Mouse (Mus musculus) T-cell, adult 2 months (primary cell): Measurements from ENCODE around the gene Rasd2.

ENCODE experiments used
- DNase-seq: peaks from one replicate; pipeline ENCODE4 v3.0.0; 2022; ENCODE audit warnings: low spot score

Rasd2 gene

DNA sequence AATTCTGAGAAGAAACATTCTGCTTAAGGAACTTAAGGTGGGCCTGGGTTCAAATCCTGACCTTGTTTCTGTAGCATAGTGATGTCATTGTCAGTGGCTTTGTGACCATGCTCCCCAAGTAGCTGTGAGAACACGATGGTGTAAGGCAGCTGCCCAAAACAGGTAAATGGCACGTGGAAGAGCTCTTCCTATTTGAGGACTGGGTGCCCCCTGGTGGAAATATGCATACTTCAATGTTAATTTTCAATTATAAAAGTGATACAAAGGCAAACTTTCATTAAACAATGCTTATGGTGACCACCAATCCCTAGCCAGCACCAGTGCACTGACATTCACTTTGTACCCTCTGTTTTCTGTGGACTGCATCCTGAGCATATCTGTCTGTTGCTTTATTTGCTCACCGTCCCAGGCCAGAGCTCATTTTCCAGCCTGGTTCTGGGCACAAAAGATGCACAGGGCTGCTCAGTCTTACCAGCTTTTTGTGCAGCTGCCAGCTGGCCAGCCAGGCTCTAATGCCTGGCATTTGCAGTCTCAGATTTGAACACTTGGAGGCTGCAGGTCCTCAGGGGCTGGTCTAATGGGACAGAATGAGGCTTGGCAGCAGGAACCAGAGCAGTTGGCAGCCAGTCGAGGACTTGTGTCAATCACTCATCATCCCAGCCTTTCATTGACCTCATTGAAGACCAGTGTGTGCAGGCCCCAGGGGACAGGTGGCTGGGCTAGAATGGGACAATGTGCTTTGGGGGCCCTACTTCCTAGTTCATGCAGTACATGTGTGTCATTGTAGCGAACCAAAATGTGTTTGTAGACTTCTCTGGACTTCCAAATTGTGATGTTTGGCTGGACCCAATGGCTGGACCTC lies 6.4 kb downstream of the Rasd2 start:
- no peak for DNase-seq

DNA sequence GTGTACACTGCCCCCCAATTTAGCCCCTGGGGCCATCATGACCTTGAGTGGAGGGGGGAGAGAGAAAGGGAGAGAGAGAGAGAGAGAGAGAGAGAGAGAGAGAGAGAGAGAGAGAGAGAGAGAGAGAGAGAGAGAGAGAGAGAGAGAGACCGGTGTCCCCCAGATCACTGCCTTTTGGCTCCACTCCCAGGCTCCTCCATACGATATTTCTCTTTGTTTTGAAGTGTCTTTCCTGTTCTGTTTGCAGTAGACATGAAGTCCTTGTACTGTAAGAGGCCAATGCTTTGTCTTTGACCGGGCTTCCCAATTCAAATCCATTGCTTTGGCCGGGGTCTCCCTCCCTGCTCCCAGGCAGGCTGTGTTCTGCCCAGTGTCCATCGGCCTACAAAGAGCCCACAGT lies 8.9 kb downstream of the Rasd2 start:
- DNase-seq = no peak

DNA sequence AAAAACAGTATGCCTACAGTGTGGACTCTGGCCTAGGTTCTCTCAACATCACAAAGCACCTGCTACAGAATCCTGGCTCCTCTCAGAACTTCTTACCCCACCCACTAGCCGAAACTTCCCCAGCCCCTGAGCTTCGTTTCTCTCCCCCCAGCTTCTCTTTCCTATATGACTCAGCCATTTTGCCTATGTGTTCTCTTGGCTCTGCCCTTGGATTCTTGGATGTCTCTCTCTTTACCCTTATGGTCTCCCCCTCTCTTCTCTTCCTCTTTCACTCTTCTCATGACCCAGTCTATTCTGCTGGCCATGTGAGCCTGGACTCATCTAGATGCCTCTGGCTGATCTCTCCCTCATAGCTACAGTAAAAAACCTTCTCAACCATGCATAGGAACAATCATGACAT lies 13.0 kb downstream of the Rasd2 start:
- no peak for DNase-seq

DNA sequence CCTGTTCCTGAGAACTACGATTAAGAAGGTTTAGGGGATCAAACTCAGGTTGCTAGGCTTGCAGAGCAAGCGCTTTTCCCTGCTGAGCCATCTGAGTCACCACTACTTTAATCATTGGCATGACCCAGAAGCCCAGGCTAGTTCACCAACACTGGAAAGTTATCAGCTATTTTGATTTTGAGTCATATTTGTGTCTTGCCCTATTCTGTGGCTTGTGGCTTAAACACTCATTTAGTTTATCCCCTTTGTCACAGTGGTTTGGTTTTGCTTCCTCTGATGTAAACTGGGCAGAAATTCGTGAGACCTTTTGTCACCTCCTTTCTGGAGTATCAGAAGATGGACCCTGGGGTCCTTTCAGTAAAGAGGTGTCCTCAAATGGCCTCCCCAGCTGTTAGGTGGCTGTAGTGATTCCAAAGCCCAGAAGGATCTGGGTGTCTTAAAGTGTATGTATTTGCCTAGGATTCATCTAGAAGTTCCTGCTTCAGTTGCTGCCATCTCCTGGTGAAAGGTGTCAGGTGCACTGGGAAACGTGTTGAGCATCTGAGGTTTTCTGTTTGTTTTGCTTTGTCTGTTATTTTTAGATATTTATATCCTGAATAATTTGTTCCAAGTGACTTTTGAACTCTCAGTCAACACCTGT lies 20.3 kb downstream of the Rasd2 start:
- no peak for DNase-seq

DNA sequence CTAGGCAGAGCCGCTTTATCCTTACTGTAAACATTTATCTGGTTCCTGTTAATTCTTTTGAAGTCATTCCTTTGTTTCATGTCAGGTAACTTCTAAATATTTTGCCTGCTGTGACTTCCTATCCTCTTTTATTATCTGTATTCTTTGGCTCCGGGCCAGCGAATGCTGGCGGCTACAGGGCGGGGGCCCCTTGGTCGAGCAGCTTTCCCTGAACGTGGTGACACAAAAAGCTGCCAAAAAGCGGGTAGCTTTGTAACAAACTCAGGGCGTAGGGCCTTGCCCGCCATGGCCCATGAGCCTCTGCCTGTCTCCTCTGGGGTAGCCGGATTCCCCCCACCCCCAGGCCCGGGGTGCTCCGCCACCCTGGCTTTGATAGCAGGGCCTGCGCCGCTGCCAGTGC lies 33.6 kb downstream of the Rasd2 start:
- no peak for DNase-seq

DNA sequence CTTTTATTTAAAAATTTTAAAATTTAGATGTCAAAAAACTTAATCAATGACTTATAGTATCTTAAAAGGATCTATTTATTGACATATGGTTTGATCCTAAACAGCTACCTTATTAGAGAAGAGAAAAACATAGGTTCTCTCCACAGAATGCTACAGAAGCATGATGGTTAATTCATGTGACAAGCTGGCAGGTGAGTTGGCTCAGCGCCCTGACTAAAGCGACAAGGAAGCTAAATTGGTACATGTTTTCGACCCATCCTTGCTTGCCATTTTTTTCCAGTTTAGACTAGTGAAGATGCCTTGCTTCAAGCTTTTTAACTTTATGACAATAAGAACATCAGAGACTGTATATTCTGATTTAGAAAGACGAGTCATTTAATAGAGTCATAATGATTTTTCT lies 35.4 kb downstream of the Rasd2 start:
- DNase-seq = no peak

DNA sequence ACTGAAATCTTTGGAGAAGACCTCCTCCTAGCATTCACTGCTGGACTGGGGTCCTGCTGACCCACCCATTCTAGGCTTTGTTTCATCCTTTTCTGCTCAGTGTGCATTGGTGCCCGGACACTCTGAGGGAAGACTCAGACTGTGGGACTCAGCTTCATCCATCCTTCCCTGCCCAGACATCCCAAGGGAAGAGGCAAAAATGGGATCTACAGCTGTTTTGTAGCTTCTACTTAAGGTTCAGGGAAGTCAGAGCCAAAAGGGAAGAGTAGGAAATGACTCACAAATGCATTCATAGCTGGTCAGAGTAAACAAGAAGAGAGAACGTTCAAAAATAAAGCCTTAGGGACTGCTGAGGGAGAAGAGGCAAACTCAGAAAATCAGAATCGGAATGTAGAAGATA lies 40.3 kb downstream of the Rasd2 start:
- no peak for DNase-seq

DNA sequence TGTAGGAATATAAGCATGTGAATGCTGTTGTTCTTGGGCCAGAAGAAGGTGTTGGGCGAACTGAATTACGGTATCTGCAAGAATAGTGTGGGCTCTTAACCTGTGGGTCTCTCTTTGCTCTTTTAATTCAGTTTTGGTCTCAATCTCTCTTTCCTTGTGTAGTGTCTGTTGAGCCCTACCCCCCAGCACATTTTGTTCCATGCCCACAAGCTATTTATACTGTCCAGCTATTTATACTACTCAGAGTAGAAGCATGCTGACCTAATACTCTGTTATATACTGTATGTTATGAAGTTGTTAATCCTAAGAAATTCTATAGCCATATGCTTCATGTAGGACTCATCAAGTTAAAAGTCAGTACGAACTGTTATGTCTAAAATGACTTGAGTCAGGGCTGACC lies 41.9 kb downstream of the Rasd2 start:
- DNase-seq = no peak

DNA sequence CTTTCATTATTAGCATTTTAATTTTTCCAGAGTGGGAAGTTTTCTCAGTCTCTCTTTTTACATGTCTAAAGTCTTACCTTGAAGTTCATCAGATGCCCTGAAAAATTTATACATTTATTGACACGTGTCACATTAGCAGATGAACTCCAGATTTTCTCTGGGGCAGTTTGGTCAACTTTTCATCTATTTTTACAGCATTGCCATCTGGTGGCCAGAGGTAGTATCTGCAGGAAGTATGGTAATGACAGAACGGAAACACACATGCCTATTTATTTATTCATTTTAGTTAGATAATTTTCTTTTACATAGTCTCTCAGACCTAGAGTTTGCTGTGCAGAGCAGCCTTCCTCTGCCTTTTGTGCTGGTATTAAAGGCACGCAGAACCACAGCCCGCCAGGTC lies 58.4 kb downstream of the Rasd2 start:
- no peak for DNase-seq
